Mouse (Mus musculus) cerebellum, adult 2 months (tissue): ENCODE data around the gene Arid2. TPM values are rescaled to one million over a fixed set of nuclear protein-coding genes. Genes with fewer than 3 reads are reported as not detected.

Experiments used
- DNase-seq, 2 experiments: peaks; one replicate each; pipeline ENCODE4 v3.0.0; 2021
- H3K27ac ChIP-seq: fragments of 200-500 bp; 2 replicates; pipeline ENCODE4 v1.5.1; 2012; ENCODE audit warnings: low read length, control low read depth, inconsistent platforms; ENCODE audit not compliant: insufficient read depth
- H3K27me3 ChIP-seq: fragments of 200-500 bp; 2 replicates; pipeline ENCODE4 v1.6.1; 2012; ENCODE audit warnings: inconsistent platforms, mild to moderate bottlenecking, low read length, moderate library complexity; ENCODE audit not compliant: control insufficient read depth, insufficient read depth
- H3K4me1 ChIP-seq: fragments of 200-500 bp; 2 replicates; pipeline ENCODE4 v1.6.1; 2011; ENCODE audit warnings: low read length; ENCODE audit not compliant: control insufficient read depth, insufficient read depth
- H3K4me3 ChIP-seq: fragments of 200-500 bp; replicated peaks from 2 replicates; pipeline ENCODE3; 2011; ENCODE audit warnings: mild to moderate bottlenecking, low read depth, low read length, control low read depth; ENCODE audit not compliant: insufficient read depth
- CTCF ChIP-seq: fragments of 200-500 bp; IDR thresholded peaks from 2 replicates; pipeline ENCODE4 v1.5.1; 2011; ENCODE audit warnings: low read depth, mild to moderate bottlenecking, control low read depth, low read length, moderate library complexity, borderline replicate concordance; ENCODE audit not compliant: insufficient read depth
- POLR2A ChIP-seq: fragments of 200-500 bp; IDR thresholded peaks from 2 replicates; pipeline ENCODE4 v1.6.1; 2011; ENCODE audit warnings: low read length, control low read depth, borderline replicate concordance; ENCODE audit not compliant: insufficient read depth
- WGBS: fragments of 180-500 bp; shearing (Covaris S2); methylation state at CpG from one replicate; pipeline ENCODE4 v1.1.7; 2018; 5-methylcytosine and 5-hydroxymethylcytosine counted together
- polyA plus RNA-seq: library from polyadenylated mRNA; depleted of rRNA; stranded (reverse); fragments of >200 nt; gene quantifications from 2 replicates; pipeline ENCODE4 v1.2.3, GENCODE M21; 2012

Gene Arid2
- polyA plus RNA-seq, 1 experiment, result 17.6 TPM

DNA sequence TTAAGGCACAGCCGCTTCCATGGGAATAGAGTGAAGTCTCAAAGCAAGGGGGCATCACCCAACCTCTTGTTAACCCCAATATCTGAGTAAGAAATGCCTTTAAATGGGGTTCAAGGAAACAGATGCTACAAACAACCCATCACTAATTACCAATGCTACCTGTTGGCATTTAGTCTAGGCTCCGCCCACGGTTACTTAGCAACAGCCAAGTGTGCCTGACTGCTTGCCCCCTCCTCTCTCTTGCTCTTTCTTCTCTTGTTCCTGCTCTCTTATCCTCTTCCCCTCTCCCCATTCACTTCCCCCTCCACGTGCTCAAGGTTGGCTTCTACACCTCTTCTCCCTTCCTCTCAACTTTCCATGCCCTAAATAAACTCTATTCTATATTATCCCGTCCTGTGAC lies 6.1 kb upstream of the Arid2 start:
- peaks cover 12% of the 10 kb centered on the region for H3K4me1 ChIP-seq
- H3K27ac ChIP-seq, result no peak overlapping the region
- H3K27me3 ChIP-seq, result no peaks in the 10 kb centered on the region
- H3K4me3 ChIP-seq, result no peak overlapping the region
- TF ChIP-seq CTCF (no peak), POLR2A (no peak)
- no peak for DNase-seq
- 75% methylated on average over 5 of the region's 5 CpGs for WGBS

DNA sequence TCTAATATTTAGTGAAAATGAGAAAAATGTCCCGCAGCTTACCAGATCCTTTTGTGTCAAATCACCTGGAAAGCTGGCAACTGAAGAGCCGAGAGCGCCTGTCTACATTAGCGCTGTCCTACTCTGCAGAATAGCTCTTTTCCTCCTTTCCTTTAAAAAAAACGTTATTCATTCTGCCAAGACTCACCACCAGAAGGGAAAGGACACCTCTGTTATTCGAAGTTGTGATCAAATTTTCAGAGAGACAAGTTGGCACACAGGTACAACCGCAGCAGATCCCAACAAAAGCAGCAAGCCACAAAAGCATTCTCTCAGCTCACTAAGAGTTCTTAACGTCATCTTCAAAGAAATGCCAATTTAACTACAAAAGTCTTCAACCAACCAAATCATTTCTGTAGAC lies 4.2 kb upstream of the Arid2 start:
- Histone ChIP-seq H3K4me3 (peak overlapping the region; percentile 36), H3K27me3 (no peaks in the 10 kb centered on the region), H3K4me1 (peaks cover 12% of the 10 kb centered on the region), H3K27ac (no peak overlapping the region)
- WGBS, result 6% methylated on average over 8 of the region's 8 CpGs
- TF ChIP-seq POLR2A (no peak), CTCF (no peak)
- DNase-seq, result no peak

DNA sequence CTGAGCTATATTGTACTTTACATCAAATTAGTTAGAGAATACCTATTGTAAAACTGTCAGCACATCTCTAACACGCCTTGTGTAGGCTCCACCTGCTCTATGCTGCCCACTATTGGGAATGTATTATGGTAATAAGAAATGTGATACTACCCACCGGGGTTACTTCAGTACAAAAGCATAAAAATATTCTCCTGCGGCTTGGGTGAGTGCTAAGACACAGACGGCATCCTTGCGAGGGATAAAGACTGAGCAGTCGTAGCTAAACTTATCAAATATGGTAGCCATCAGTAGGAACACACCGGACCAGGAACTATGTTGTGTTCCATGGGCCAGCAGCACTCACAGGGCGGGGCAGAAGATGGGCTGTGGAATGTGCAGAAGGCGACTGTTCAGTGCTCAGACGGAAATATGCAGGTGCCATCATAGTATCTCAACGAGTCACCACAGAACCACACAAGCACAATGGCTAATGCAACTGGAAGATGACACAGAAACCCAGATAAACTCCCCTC lies 3.3 kb upstream of the Arid2 start:
- under 1% methylated on average over 11 of the region's 11 CpGs for WGBS
- peak overlapping the region; percentile 98 for H3K4me3 ChIP-seq
- TF ChIP-seq CTCF (no peak; the same call in 1 of the 2 replicates), POLR2A (0 out of 2 replicates have a peak, but pooled peaks have one; percentile 23)
- H3K4me1 ChIP-seq, result peaks cover 12% of the 10 kb centered on the region
- H3K27ac ChIP-seq, result 0 out of 2 replicates have a peak overlapping the region, but pooled peaks have one; percentile 10
- peak; percentile 59 to 66 for DNase-seq
- H3K27me3 ChIP-seq, result no peaks in the 10 kb centered on the region

DNA sequence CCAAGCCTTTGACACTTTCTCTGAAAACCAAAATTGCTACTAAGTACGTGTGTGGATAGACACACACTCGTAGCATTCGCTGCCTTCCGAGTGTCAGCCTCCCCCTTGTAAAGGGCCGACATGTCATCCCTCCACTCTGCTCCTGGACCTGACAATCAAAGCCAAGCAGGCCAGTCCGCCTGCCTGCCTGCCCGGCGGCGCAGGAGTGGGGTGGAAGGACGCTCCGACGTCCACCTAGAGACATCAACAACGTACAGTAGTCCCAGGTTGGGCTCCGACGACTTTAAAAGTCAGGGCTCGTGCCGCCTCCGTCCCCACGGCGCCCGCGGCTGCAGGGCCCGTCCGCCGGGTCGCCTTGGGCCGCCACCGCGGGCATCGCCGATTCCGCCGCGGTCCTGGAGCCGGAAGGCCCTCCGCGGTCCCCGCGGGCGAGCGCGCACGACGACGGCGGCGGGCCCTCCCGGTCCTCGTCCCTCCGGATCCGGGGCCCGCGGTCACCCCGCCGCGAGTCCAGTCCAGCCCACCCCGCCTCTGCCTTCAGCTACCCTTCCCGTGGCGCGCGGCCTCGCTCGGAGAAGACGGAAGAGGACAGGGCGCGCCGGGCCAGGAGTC lies 2.5 kb upstream of the Arid2 start:
- Histone ChIP-seq H3K4me3 (peak overlapping the region; percentile 98), H3K27ac (peak overlapping the region; percentile 99), H3K27me3 (no peaks in the 10 kb centered on the region), H3K4me1 (peaks cover 7% of the 10 kb centered on the region)
- no peak for DNase-seq
- WGBS, result under 1% methylated on average over 64 of the region's 67 CpGs
- TF ChIP-seq POLR2A (no peak), CTCF (no peak)

DNA sequence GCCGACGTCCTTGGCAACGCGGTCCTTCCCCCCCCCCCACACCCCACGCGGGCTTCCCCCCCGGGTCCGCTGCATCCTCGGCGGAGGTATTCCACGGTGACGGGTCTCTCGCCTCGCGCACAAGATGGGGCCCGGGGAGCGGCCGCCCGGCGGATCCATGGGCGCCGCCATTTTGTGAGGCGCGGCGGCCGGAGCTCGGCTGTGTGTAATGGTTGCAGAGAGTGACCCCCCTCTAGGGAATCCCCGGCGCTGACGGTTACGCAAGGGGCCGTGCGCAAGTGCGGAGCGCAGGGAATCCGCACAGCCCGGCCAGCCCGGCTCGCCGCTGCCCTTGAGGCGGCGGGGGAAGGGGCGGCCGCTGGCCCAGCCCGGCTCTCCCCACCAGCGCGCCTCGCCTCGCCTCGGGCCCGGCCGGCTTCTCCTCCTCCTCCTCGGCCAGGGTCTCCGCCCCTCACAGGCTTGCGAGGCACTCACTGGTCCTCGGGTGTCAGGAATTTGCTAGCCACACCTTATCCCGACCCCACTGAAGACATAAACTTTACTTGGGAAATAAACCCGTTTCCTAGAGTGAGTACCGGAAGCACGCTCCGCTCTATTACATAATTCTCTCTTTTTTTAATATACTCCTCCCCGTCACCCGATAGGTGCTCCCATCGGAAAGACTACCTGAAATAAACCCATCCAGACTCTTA lies 1.8 kb upstream of the Arid2 start:
- under 1% methylated on average over 63 of the region's 64 CpGs for WGBS

DNA sequence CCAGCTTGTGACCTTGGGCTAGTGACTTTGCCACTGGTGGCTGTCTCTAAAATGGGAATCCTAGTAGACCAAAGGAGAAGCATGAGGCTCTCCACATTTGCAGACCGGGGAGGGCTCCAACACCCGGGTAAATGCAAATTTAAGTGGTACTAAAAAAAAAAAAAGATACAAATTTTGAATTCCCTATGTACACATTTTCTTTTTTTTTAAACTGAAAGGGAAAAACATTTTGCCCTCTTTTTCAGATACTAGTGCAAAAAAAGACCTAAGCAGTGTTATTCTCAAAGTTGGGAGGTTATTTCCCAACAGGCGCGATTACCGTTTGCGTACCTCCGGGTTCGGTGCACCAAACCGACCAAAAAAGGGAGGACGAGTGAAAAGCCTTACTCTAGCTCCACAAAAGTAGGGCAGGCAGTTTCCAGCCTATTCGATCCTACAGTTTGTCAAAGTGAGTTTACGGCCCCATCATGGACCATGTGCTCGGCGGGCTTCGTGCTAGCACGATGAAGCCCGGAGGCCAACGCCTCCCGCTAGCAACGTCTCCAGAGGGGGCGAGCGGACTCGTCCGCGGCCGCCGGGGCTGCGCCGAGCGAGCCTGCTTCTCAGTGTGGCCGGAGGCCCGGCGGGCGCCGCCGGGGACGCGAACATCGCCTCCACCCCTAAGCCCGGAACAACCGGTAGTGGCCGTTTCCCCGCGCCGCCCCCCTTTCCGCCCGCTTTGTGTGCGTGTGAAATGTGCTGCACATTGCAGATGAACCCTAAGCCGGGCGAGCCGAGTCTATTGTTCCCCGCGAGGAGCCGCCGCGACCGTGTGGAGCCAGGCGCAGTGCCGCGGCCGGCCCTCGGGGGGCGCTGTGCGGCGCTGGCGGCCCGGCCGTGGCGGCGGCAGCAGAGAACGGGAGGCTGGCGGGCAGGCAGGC lies 1.0 kb upstream of the Arid2 start:
- H3K4me1 ChIP-seq, result peaks cover 2% of the 10 kb centered on the region; the same call in 1 of the 2 replicates
- peak overlapping the region; percentile 99 for H3K27ac ChIP-seq
- H3K4me3 ChIP-seq, result peak overlapping the region; percentile 98
- H3K27me3 ChIP-seq, result no peaks in the 10 kb centered on the region
- TF ChIP-seq POLR2A (peak; percentile 15; the same call in 1 of the 2 replicates), CTCF (peak; percentile 57)
- peak; percentile 95 for DNase-seq
- WGBS, result under 1% methylated on average over 71 of the region's 72 CpGs

More for the DNA sequence above, 1.8 kb upstream of the Arid2 start:
- H3K27ac ChIP-seq, result peak overlapping the region; percentile 99
- DNase-seq, result peak; percentile 90 to 91
- peaks cover 7% of the 10 kb centered on the region for H3K4me1 ChIP-seq
- TF ChIP-seq POLR2A, result peak; percentile 52; the same call in 1 of the 2 replicates
- no peak for TF ChIP-seq CTCF
- no peaks in the 10 kb centered on the region for H3K27me3 ChIP-seq
- H3K4me3 ChIP-seq, result peak overlapping the region; percentile 98

DNA sequence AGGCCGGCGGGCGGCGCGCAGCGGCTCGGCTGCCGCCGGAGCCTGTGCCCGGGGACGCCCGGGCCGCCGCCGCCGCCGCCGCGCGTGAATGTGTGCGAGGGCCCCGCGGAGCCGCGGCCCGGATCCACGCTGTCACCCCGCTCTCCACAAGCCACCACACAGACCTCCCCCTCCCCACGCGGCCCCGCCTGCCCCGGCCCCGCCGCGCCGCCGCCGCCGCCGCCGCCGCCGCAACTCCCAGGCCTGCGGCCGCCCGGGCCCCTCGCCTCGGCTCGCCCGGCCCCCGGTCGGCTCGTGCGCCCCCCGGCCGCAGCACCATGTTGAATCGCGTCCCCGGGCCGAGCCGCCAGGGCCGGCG lies 404 bp upstream of the Arid2 start:
- no peak for DNase-seq
- TF ChIP-seq POLR2A (no peak), CTCF (no peak)
- peak overlapping the region; percentile 98 for H3K4me3 ChIP-seq
- no peaks in the 10 kb centered on the region for H3K27me3 ChIP-seq
- peak overlapping the region; percentile 100 for H3K27ac ChIP-seq
- no peaks in the 10 kb centered on the region for H3K4me1 ChIP-seq
- WGBS, result 2% methylated on average over 57 of the region's 63 CpGs
